Mouse (Mus musculus): Measurements from ENCODE around the gene Gsdma3. TPM values are rescaled to one million over a fixed set of nuclear protein-coding genes. Genes with fewer than 3 reads are reported as not detected.

The Gsdma3 gene
- polyA plus RNA-seq, 1 experiment: not detected

DNA sequence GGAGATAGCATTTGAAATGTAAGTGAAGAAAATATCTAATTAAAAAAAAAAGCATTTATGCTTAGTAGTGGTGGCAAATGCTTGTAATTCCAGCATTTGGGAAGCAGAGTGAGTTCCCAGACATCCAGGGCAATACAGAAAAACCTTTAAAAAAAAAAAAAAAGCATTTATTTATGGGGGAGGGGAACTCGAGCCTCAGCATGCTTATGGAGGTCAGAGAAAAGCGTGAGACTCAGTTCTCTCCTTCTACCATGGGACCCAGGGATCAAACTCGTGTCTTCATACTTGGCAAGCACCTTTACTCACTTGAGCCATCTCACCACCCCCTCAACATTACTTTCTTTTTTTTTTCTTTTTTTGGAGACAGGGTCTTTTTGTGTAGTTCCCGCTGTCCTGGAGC, 55.0 kb downstream of the Gsdma3 start:
- no peak overlapping the region for H3K27ac ChIP-seq (ENCODE audit: insufficient read depth, low read depth, low read length)
- no peaks in the 10 kb centered on the region for H3K27me3 ChIP-seq (replicated peaks; ENCODE audit: control insufficient read depth, insufficient read depth, low read length)
- peaks cover 3% of the 10 kb centered on the region; the same call in 1 of the 2 replicates for H3K36me3 ChIP-seq (ENCODE audit: control insufficient read depth, insufficient read depth, low read length)
- peaks cover 14% of the 10 kb centered on the region for H3K4me1 ChIP-seq (ENCODE audit: control insufficient read depth, insufficient read depth, low read length)
- DNase-seq: no peak
- 83% methylated on average over 4 of the region's 4 CpGs for WGBS
- TF ChIP-seq POLR2A (IDR thresholded peaks at IDR 0.05; ENCODE audit: low read depth, low read length): no peak
- TF ChIP-seq CTCF (conservative IDR thresholded peaks at IDR 0.05; ENCODE audit: insufficient read depth, insufficient read length, low read depth, low read length): no peak
- no peak overlapping the region for H3K4me3 ChIP-seq (ENCODE audit: insufficient read depth, low read depth, low read length)

DNA sequence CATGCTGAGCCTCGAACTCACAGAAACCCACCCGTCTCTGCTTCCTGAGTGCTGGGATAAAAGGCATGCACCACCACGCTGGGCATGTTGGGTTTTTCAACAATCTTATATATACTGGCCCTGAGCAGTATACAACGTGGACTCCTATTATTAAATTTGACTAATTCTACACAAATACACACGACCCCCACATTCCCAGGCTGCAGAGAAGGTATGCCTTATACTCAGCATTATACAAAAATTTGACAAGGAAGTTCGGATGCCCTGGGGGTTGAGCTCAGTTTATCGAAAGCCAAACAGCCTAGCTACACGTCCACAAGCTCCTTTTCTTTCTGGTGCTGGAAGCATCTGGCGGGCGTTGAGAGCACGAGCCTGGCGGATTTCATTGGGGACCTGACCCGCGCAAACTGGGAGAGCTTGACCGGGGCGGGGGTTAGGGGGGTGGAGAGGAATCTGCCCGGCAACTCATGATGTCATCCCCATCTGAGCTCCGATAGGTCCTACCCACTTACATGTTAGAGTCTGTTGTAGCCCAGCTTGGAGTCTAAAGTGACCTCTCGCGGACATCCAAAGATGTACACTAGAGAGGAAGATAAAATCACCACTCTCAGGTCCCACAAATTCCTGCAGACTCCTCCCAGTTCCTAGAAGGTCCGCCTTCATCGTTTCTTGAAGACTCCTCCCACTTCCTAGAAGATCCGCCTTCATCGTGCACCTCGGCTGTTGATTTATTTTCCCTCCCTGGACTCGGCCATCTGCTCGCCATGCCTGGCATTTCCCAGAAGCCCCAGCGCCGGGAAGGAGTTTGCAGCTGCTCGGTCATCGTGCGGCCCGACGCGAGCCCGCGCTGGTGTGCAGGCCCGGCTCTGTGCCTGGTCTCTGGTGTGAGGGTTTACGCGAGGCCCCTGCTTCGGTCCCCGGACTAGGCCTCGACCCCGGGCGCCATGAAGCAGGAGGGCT, 55.9 kb downstream of the Gsdma3 start, which contains the start of gene Psmd3:
Gene Psmd3 (plus strand): TSS at position 769 of the 960 bp plus-strand sequence.
- WGBS: 5% methylated on average over 45 of the region's 45 CpGs
- Histone ChIP-seq H3K27ac (ENCODE audit: insufficient read depth, low read depth, low read length) (peak within 1 kb of the TSS; percentile 83), H3K4me1 (ENCODE audit: control insufficient read depth, insufficient read depth, low read length) (peaks cover 19% of the 10 kb centered on the region), H3K36me3 (ENCODE audit: control insufficient read depth, insufficient read depth, low read length) (peaks cover 5% of the 10 kb centered on the region; the same call in 1 of the 2 replicates), H3K27me3 (replicated peaks; ENCODE audit: control insufficient read depth, insufficient read depth, low read length) (no peaks in the 10 kb centered on the region), H3K4me3 (ENCODE audit: insufficient read depth, low read depth, low read length) (peak within 1 kb of the TSS; percentile 98)
- DNase-seq: peak; percentile 98
- TF ChIP-seq CTCF (conservative IDR thresholded peaks at IDR 0.05; ENCODE audit: insufficient read depth, insufficient read length, low read depth, low read length) (no peak), POLR2A (IDR thresholded peaks at IDR 0.05; ENCODE audit: low read depth, low read length) (peak; percentile 78)

DNA sequence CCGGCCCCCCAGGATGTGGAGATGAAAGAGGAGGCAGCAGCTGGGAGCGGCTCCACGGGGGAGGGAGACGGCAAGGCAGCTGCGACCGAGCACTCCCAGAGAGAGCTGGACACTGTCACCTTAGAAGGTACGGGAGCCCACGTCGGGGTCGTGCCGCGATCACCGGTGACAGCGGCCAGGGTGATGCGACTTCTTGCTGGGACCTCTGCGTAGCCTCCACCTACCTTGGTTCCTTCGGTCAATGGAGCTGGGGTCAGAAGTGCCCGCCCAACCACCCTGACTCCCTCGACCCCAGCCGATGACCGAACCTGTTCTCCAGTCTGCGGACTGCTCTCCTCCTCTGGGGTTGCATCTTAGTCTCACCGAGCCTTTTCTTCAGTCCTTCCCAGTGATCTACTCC, 56.7 kb downstream of the Gsdma3 start:
- WGBS: under 1% methylated on average over 23 of the region's 23 CpGs
- DNase-seq: peak; percentile 29

DNA sequence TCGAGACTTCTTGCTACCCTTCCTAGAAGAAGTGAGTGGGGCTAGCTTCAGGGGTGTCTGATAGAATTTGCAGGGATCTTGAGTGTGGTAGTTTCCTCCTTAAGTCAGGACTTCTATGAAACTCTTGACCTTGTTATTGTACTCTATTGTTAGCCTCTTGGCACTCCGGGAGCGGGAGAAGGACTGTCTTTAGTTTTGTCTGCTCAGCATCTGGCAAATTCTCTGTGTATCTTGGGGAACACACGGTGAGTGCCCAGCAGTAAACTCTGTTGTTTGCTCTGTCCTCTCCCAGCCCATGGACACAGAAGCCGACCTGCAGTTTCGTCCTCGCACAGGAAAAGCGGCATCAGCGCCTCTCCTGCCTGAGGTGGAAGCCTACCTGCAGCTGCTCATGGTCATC, 59.5 kb downstream of the Gsdma3 start:
- H3K4me3 ChIP-seq (ENCODE audit: insufficient read depth, low read depth, low read length): no peak overlapping the region
- 54% methylated on average over 9 of the region's 9 CpGs for WGBS
- no peaks in the 10 kb centered on the region for H3K27me3 ChIP-seq (replicated peaks; ENCODE audit: control insufficient read depth, insufficient read depth, low read length)
- TF ChIP-seq POLR2A (IDR thresholded peaks at IDR 0.05; ENCODE audit: low read depth, low read length) (no peak), CTCF (conservative IDR thresholded peaks at IDR 0.05; ENCODE audit: insufficient read depth, insufficient read length, low read depth, low read length) (no peak)
- DNase-seq: peak; percentile 76
- H3K27ac ChIP-seq (ENCODE audit: insufficient read depth, low read depth, low read length): peak overlapping the region; percentile 68
- H3K36me3 ChIP-seq (ENCODE audit: control insufficient read depth, insufficient read depth, low read length): peaks cover 11% of the 10 kb centered on the region; the same call in 1 of the 2 replicates
- peaks cover 29% of the 10 kb centered on the region for H3K4me1 ChIP-seq (ENCODE audit: control insufficient read depth, insufficient read depth, low read length)

More for the DNA sequence above, 56.7 kb downstream of the Gsdma3 start:
- Histone ChIP-seq H3K4me3 (ENCODE audit: insufficient read depth, low read depth, low read length) (peak overlapping the region; percentile 98), H3K36me3 (ENCODE audit: control insufficient read depth, insufficient read depth, low read length) (peaks cover 5% of the 10 kb centered on the region; the same call in 1 of the 2 replicates), H3K4me1 (ENCODE audit: control insufficient read depth, insufficient read depth, low read length) (peaks cover 25% of the 10 kb centered on the region), H3K27ac (ENCODE audit: insufficient read depth, low read depth, low read length) (peak overlapping the region; percentile 83), H3K27me3 (replicated peaks; ENCODE audit: control insufficient read depth, insufficient read depth, low read length) (no peaks in the 10 kb centered on the region)
- no peak for TF ChIP-seq CTCF (conservative IDR thresholded peaks at IDR 0.05; ENCODE audit: insufficient read depth, insufficient read length, low read depth, low read length)
- TF ChIP-seq POLR2A (IDR thresholded peaks at IDR 0.05; ENCODE audit: low read depth, low read length): no peak

DNA sequence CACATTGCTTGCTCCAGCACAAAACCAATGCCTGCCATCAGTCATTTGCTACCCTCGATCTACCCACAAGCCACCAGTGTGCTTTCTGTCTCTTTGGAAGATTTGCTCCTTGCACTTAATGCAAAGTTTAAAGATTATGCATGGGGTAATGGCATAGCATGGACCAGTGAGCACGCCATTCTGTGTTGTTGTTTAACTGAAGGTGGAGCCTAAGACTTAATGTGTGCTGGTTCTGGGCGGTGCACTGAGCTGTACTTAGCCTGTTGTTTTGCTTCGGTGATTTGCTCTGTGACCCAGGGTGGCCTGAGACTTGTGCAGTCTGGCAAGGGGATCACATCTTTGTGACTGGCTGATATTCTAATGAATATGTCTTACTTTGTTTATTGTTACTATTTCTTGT, 60.8 kb downstream of the Gsdma3 start:
- peaks cover 13% of the 10 kb centered on the region for H3K36me3 ChIP-seq (ENCODE audit: control insufficient read depth, insufficient read depth, low read length)

More for the DNA sequence above, 60.8 kb downstream of the Gsdma3 start:
- H3K4me3 ChIP-seq (ENCODE audit: insufficient read depth, low read depth, low read length): no peak overlapping the region
- H3K27ac ChIP-seq (ENCODE audit: insufficient read depth, low read depth, low read length): peak overlapping the region; percentile 75
- no peak for TF ChIP-seq CTCF (conservative IDR thresholded peaks at IDR 0.05; ENCODE audit: insufficient read depth, insufficient read length, low read depth, low read length)
- TF ChIP-seq POLR2A (IDR thresholded peaks at IDR 0.05; ENCODE audit: low read depth, low read length): no peak
- DNase-seq: peak; percentile 92
- H3K4me1 ChIP-seq (ENCODE audit: control insufficient read depth, insufficient read depth, low read length): peaks cover 29% of the 10 kb centered on the region
- WGBS: 29% methylated on average over 4 of the region's 4 CpGs
- H3K27me3 ChIP-seq (replicated peaks; ENCODE audit: control insufficient read depth, insufficient read depth, low read length): no peaks in the 10 kb centered on the region

Other genes with a start within 250 kb of the Gsdma3 start
- 0.56 and 33.0 TPM in 2 replicates for gene Tcap, start 242.5 kb upstream of the Gsdma3 start, polyA plus RNA-seq (2012; rRNA removed)
- gene Pnmt, start 239.9 kb upstream of the Gsdma3 start, polyA plus RNA-seq (2012; rRNA removed): not detected in 2 replicates
- gene Pgap3, start 225.9 kb upstream of the Gsdma3 start, polyA plus RNA-seq (2012; rRNA removed): 32.2 and 35.4 TPM in 2 replicates
- 44.8 and 55.9 TPM in 2 replicates for gene Erbb2, start 213.9 kb upstream of the Gsdma3 start, polyA plus RNA-seq (2012; rRNA removed)
- gene Mien1, start 187.4 kb upstream of the Gsdma3 start, polyA plus RNA-seq (2012; rRNA removed): 126 and 179 TPM in 2 replicates
- gene Grb7, start 180.0 kb upstream of the Gsdma3 start, polyA plus RNA-seq (2012; rRNA removed): 143 and 160 TPM in 2 replicates
- 0.58 and 3.9 TPM in 2 replicates for gene Ikzf3, start 80.3 kb upstream of the Gsdma3 start, polyA plus RNA-seq (2012; rRNA removed)
- gene Zpbp2, start 75.3 kb upstream of the Gsdma3 start, polyA plus RNA-seq (2012; rRNA removed): 0.26 and 0.34 TPM in 2 replicates
- 57.2 and 60.2 TPM in 2 replicates for gene Ormdl3, start 39.0 kb upstream of the Gsdma3 start, polyA plus RNA-seq (2012; rRNA removed)
- not detected in 2 replicates for gene Lrrc3c, start 28.1 kb upstream of the Gsdma3 start, polyA plus RNA-seq (2012; rRNA removed)
- gene Gm12355, start 699 bp upstream of the Gsdma3 start, polyA plus RNA-seq (2012; rRNA removed): not detected in 2 replicates
- not detected in 2 replicates for gene Gsdma2, start 20.4 kb downstream of the Gsdma3 start, polyA plus RNA-seq (2012; rRNA removed)
- not detected in 2 replicates for gene Gsdma, start 38.0 kb downstream of the Gsdma3 start, polyA plus RNA-seq (2012; rRNA removed)
- gene Psmd3, start 56.2 kb downstream of the Gsdma3 start, polyA plus RNA-seq (2012; rRNA removed): 307 and 331 TPM in 2 replicates
- gene Csf3, start 74.9 kb downstream of the Gsdma3 start, polyA plus RNA-seq (2012; rRNA removed): not detected in 2 replicates
- gene Med24, start 103.1 kb downstream of the Gsdma3 start, polyA plus RNA-seq (2012; rRNA removed): 45.3 and 54.1 TPM in 2 replicates
- gene Thra, start 114.3 kb downstream of the Gsdma3 start, polyA plus RNA-seq (2012; rRNA removed): 92.7 and 97.2 TPM in 2 replicates
- gene Nr1d1, start 149.0 kb downstream of the Gsdma3 start, polyA plus RNA-seq (2012; rRNA removed): 140 and 155 TPM in 2 replicates
- gene Msl1, start 169.2 kb downstream of the Gsdma3 start, polyA plus RNA-seq (2012; rRNA removed): 23.5 and 24.5 TPM in 2 replicates
- gene Casc3, start 178.5 kb downstream of the Gsdma3 start, polyA plus RNA-seq (2012; rRNA removed): 21.0 and 24.5 TPM in 2 replicates
- 4.2 and 4.7 TPM in 2 replicates for gene Rapgefl1, start 210.4 kb downstream of the Gsdma3 start, polyA plus RNA-seq (2012; rRNA removed)
- 8.7 and 9.9 TPM in 2 replicates for gene Wipf2, start 237.3 kb downstream of the Gsdma3 start, polyA plus RNA-seq (2012; rRNA removed)